Mouse (Mus musculus) MEL (cell line): Measurements from ENCODE around the gene Cntn3. TPM values are rescaled to one million over a fixed set of nuclear protein-coding genes. Genes with fewer than 3 reads are reported as not detected.

Experiments
- DNase-seq: peaks from one replicate; pipeline ENCODE4 v3.0.0; 2011; ENCODE audit warnings: low read depth, low spot score
- H3K27ac ChIP-seq: 2 replicates; pipeline ENCODE4 v1.5.1; 2012; ENCODE audit warnings: low read depth, mild to moderate bottlenecking, control low read depth, low read length, moderate library complexity; ENCODE audit not compliant: control insufficient read depth
- H3K27me3 ChIP-seq, 2 experiments: fragments of 150-350 bp in 1 of 2; sonication (generic) in 1 of 2; 2 replicates each; pipeline ENCODE4 v1.6.1; 2012; ENCODE audit warnings: low read length in 2 of 2, mild to moderate bottlenecking in 2 of 2, improper control_type of control experiment in 1 of 2, moderate library complexity in 1 of 2; ENCODE audit not compliant: insufficient read depth in 2 of 2, control insufficient read depth in 1 of 2
- H3K36me3 ChIP-seq, 2 experiments: 2 replicates each; pipeline ENCODE4 v1.6.1; 2012 to 2014; ENCODE audit warnings: low read length in 2 of 2, improper control_type of control experiment in 1 of 2, inconsistent platforms in 1 of 2, mild to moderate bottlenecking in 1 of 2; ENCODE audit not compliant: insufficient read depth in 2 of 2, control insufficient read depth in 1 of 2
- H3K4me1 ChIP-seq, 2 experiments: fragments of 150-350 bp in 1 of 2; sonication (generic) in 1 of 2; 2 replicates each; pipeline ENCODE4 v1.6.1; 2012; ENCODE audit warnings: low read length in 2 of 2, improper control_type of control experiment in 1 of 2, mild to moderate bottlenecking in 1 of 2; ENCODE audit not compliant: insufficient read depth in 2 of 2, control insufficient read depth in 1 of 2
- H3K4me3 ChIP-seq, 2 experiments: fragments of 150-350 bp in 1 of 2; sonication (generic) in 1 of 2; 2 replicates each; pipeline ENCODE4 v1.5.1; 2012; ENCODE audit warnings: low read depth in 2 of 2, low read length in 2 of 2, mild to moderate bottlenecking in 2 of 2, moderate library complexity in 2 of 2, control low read depth in 1 of 2, improper control_type of control experiment in 1 of 2; ENCODE audit not compliant: control insufficient read depth in 1 of 2, insufficient read depth in 1 of 2
- H3K79me2 ChIP-seq: 2 replicates; pipeline ENCODE4 v1.6.1; 2012; ENCODE audit warnings: mild to moderate bottlenecking, low read length, moderate library complexity; ENCODE audit not compliant: control insufficient read depth, poor library complexity, insufficient read depth
- H3K9ac ChIP-seq: 2 replicates; pipeline ENCODE4 v1.6.1; 2012; ENCODE audit warnings: low read depth, mild to moderate bottlenecking, control low read depth, low read length, moderate library complexity; ENCODE audit not compliant: control insufficient read depth, poor library complexity, severe bottlenecking
- H3K9me3 ChIP-seq: fragments of 150-350 bp; sonication (generic); replicated peaks from 2 replicates; pipeline ENCODE4 v1.6.1; 2012; ENCODE audit warnings: mild to moderate bottlenecking, low read length, improper control_type of control experiment, moderate library complexity; ENCODE audit not compliant: insufficient read depth
- BHLHE40 ChIP-seq: IDR thresholded peaks from 2 replicates; pipeline ENCODE4 v1.6.1; 2012; ENCODE audit warnings: low read depth, mild to moderate bottlenecking, inconsistent platforms, low read length, improper control_type of control experiment, borderline replicate concordance
- CHD1 ChIP-seq: IDR thresholded peaks from 2 replicates; pipeline ENCODE4 v1.6.1; 2012; ENCODE audit warnings: low read depth, mild to moderate bottlenecking, inconsistent platforms, low read length, improper control_type of control experiment
- ELF1 ChIP-seq: IDR thresholded peaks from 2 replicates; pipeline ENCODE4 v1.6.1; 2014; ENCODE audit warnings: low read depth, mild to moderate bottlenecking, inconsistent platforms, low read length, improper control_type of control experiment, moderate library complexity
- ETS1 ChIP-seq: IDR thresholded peaks from 2 replicates; pipeline ENCODE4 v1.6.1; 2012; ENCODE audit warnings: low read depth, mild to moderate bottlenecking, inconsistent platforms, low read length, improper control_type of control experiment, moderate library complexity
- GABPA ChIP-seq: IDR thresholded peaks from 2 replicates; pipeline ENCODE4 v1.6.1; 2012; ENCODE audit warnings: low read depth, mild to moderate bottlenecking, inconsistent platforms, low read length, improper control_type of control experiment, moderate library complexity
- MAFK ChIP-seq: IDR thresholded peaks from 2 replicates; pipeline ENCODE4 v1.6.1; 2011; ENCODE audit warnings: low read depth, mild to moderate bottlenecking, low read length, improper control_type of control experiment, borderline replicate concordance
- MAX ChIP-seq: IDR thresholded peaks from 2 replicates; pipeline ENCODE4 v1.6.1; 2011; ENCODE audit warnings: low read length, improper control_type of control experiment
- MAZ ChIP-seq: IDR thresholded peaks from 2 replicates; pipeline ENCODE4 v1.6.1; 2012; ENCODE audit warnings: low read depth, mild to moderate bottlenecking, inconsistent platforms, low read length, improper control_type of control experiment
- MEF2A ChIP-seq: IDR thresholded peaks from 2 replicates; pipeline ENCODE4 v1.6.1; 2014; ENCODE audit warnings: low read depth, mild to moderate bottlenecking, inconsistent platforms, low read length, improper control_type of control experiment; ENCODE audit not compliant: poor library complexity, insufficient replicate concordance, severe bottlenecking; ENCODE audit errors: extremely low read depth
- NRF1 ChIP-seq: IDR thresholded peaks from 2 replicates; pipeline ENCODE4 v1.6.1; 2014; ENCODE audit warnings: low read depth, mild to moderate bottlenecking, inconsistent platforms, low read length, improper control_type of control experiment, moderate library complexity; ENCODE audit not compliant: poor library complexity, insufficient read depth, severe bottlenecking
- POLR2AphosphoS5 ChIP-seq: IDR thresholded peaks from 2 replicates; pipeline ENCODE4 v1.6.1; 2012; ENCODE audit warnings: low read depth, borderline replicate concordance, mild to moderate bottlenecking, inconsistent platforms, low read length, moderate library complexity, mixed read lengths
- RCOR1 ChIP-seq: IDR thresholded peaks from 2 replicates; pipeline ENCODE4 v1.6.1; 2012; ENCODE audit warnings: low read depth, mild to moderate bottlenecking, inconsistent platforms, low read length, improper control_type of control experiment
- SIN3A ChIP-seq: IDR thresholded peaks from 2 replicates; pipeline ENCODE4 v1.6.1; 2012; ENCODE audit warnings: low read length, improper control_type of control experiment, inconsistent platforms
- TBP ChIP-seq: IDR thresholded peaks from 2 replicates; pipeline ENCODE4 v1.8.0; 2011; ENCODE audit warnings: low read depth, low read length, improper control_type of control experiment
- ZC3H11A ChIP-seq: IDR thresholded peaks from 2 replicates; pipeline ENCODE4 v1.6.1; 2012; ENCODE audit warnings: low read depth, mild to moderate bottlenecking, inconsistent platforms, low read length, improper control_type of control experiment
- ZNF384 ChIP-seq: IDR thresholded peaks from 2 replicates; pipeline ENCODE4 v1.6.1; 2012; ENCODE audit warnings: low read depth, mild to moderate bottlenecking, inconsistent platforms, low read length, improper control_type of control experiment
- polyA plus RNA-seq, 2 experiments: library from polyadenylated mRNA; stranded (reverse) in 1 of 2; unstranded in 1 of 2; fragments of >175 nt in 1 of 2; fragments of >200 nt in 1 of 2; gene quantifications; 2 replicates each; pipeline versions ENCODE4 v1.2.1 to v1.2.4; 2012; ENCODE audit warnings: low replicate concordance in 2 of 2, low read depth in 1 of 2; ENCODE audit not compliant: insufficient read length in 2 of 2, insufficient read depth in 1 of 2, missing spikeins in 1 of 2
- total RNA-seq: library from RNA; depleted of rRNA; stranded (reverse); fragments of 300-350 nt; gene quantifications from 2 replicates; pipeline ENCODE4 v1.2.3, GENCODE M21; 2012

The Cntn3 gene
- total and polyA plus RNA-seq, 3 experiments: 0.85 to 1.1 TPM; not detected in 1

DNA sequence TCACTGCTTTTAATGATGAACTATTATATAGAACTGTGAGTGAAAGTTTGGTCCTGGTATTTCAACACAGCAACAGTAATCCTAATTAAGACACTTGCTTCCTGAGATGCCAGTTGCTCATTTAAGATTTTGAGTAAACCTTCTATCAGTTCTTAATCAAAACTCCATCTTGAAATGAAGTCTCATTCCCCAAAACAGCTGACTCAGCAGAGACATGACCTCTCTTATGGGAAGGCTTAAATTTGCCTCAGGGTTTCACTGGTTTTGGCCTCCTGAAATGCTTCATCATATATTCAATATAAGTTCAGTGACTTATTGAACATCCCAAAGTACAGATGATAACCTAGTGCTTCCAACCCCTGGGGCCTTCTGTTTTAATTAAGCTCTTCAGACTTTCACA, 13.2 kb upstream of the Cntn3 start:
- no peak for TF ChIP-seq BHLHE40
- peak; percentile 84 for TF ChIP-seq MAFK
- no peak for DNase-seq
- H3K36me3 ChIP-seq: no peaks in the 10 kb centered on the region

DNA sequence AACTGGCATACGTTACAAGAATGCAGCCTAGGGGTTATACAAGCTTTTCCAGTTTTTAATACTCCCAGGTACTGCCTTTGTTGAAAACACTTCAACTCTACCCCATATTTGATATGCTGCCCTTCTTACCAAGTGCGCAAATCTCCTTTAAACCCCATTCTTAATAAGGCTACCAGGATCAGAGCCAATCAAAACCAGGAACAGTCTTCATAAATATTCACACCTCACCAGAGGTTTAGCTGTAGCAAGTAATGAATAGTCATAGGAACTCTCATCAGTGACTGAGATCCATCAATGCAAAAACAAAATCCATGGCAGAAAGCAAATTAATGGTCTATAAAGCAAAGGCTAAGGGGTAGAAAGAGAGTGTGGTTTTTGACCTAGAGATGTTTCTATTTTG, 10.7 kb upstream of the Cntn3 start:
- H3K36me3 ChIP-seq: no peaks in the 10 kb centered on the region
- DNase-seq: no peak
- TF ChIP-seq TBP (no peak), MAX (no peak), MEF2A (no peak), ETS1 (no peak), RCOR1 (no peak), MAZ (no peak), CHD1 (no peak), NRF1 (no peak), ZNF384 (no peak), POLR2AphosphoS5 (no peak), GABPA (no peak), ZC3H11A (no peak), SIN3A (no peak), BHLHE40 (no peak), ELF1 (no peak)
- TF ChIP-seq, all 39 proteins: peak for 0
- H3K9me3 ChIP-seq: no peaks in the 10 kb centered on the region
- no peaks in the 10 kb centered on the region for H3K4me1 ChIP-seq
- H3K79me2 ChIP-seq: no peaks in the 10 kb centered on the region
- no peak overlapping the region for H3K27ac ChIP-seq
- no peak overlapping the region for H3K9ac ChIP-seq
- H3K27me3 ChIP-seq: no peaks in the 10 kb centered on the region
- no peak overlapping the region for H3K4me3 ChIP-seq

More for the DNA sequence above, 13.2 kb upstream of the Cntn3 start:
- Histone ChIP-seq H3K27ac (no peak overlapping the region), H3K79me2 (no peaks in the 10 kb centered on the region), H3K4me3 (no peak overlapping the region), H3K4me1 (no peaks in the 10 kb centered on the region), H3K27me3 (no peaks in the 10 kb centered on the region), H3K9me3 (no peaks in the 10 kb centered on the region), H3K9ac (no peak overlapping the region)
